Mouse (Mus musculus) forebrain, embryonic 14.5 days (tissue): ENCODE measurements around the gene Pop7. TPM values are rescaled to one million over a fixed set of nuclear protein-coding genes. Genes with fewer than 3 reads are reported as not detected.
A peak's percentile ranks its signal among the peaks of the same experiment; 100 is the strongest.

Experiments
- ATAC-seq: fragments of 200-750 bp; cut with Nextera tagmentation; 2 replicates; pipeline ENCODE4 v1.8.0; 2017; ENCODE audit warnings: mild to moderate bottlenecking, moderate library complexity
- DNase-seq: peaks from one replicate; pipeline ENCODE4 v3.0.0-alpha.2; 2015; ENCODE audit warnings: low spot score
- H3K27ac ChIP-seq: fragments of 300-500 bp; sonication (generic); 2 replicates; pipeline ENCODE4 v1.5.1; 2014; ENCODE audit warnings: low read depth, mild to moderate bottlenecking, control low read depth, low read length, moderate library complexity
- H3K27me3 ChIP-seq: fragments of 300-500 bp; sonication (generic); replicated peaks from 2 replicates; pipeline ENCODE4 v1.6.1; 2014; ENCODE audit warnings: low read length, control low read depth, mixed read lengths; ENCODE audit not compliant: control insufficient read depth, insufficient read depth
- H3K36me3 ChIP-seq: fragments of 300-500 bp; sonication (generic); 2 replicates; pipeline ENCODE4 v1.6.1; 2014; ENCODE audit warnings: low read length, control low read depth; ENCODE audit not compliant: control insufficient read depth, insufficient read depth
- H3K4me1 ChIP-seq: fragments of 300-500 bp; sonication (generic); 2 replicates; pipeline ENCODE4 v1.6.1; 2014; ENCODE audit warnings: antibody characterized with exemption, low read length, control low read depth; ENCODE audit not compliant: control insufficient read depth, insufficient read depth
- H3K4me2 ChIP-seq: fragments of 300-500 bp; sonication (generic); 2 replicates; pipeline ENCODE4 v1.6.1; 2014; ENCODE audit warnings: mild to moderate bottlenecking, control low read depth, low read length
- H3K4me3 ChIP-seq: fragments of 300-500 bp; sonication (generic); 2 replicates; pipeline ENCODE4 v1.5.1; 2014; ENCODE audit warnings: low read depth, low read length, control low read depth
- H3K9ac ChIP-seq: fragments of 300-500 bp; sonication (generic); 2 replicates; pipeline ENCODE4 v1.6.1; 2014; ENCODE audit warnings: mild to moderate bottlenecking, low read length, control low read depth, moderate library complexity
- H3K9me3 ChIP-seq: fragments of 300-500 bp; sonication (generic); replicated peaks from 2 replicates; pipeline ENCODE4 v1.6.1; 2016; ENCODE audit warnings: low read length, control low read depth, mixed read lengths; ENCODE audit not compliant: control insufficient read depth
- WGBS: fragments of 180-500 bp; shearing (Covaris S2); extraction: QIAGEN DNeasy Blood & Tissue Kit; methylation state at CpG from one replicate; pipeline ENCODE4 v1.1.7; 2014; 5-methylcytosine and 5-hydroxymethylcytosine counted together
- polyA plus RNA-seq: library from polyadenylated mRNA; unstranded; fragments of >200 nt; fragmentation: Nextera tagmentation; extraction: Ambion mirVana; gene quantifications from 2 replicates; pipeline ENCODE4 v1.2.1, GENCODE M21; 2014

The Pop7 gene
- polyA plus RNA-seq, 1 experiment from 2014 or later = 98.0 TPM

DNA sequence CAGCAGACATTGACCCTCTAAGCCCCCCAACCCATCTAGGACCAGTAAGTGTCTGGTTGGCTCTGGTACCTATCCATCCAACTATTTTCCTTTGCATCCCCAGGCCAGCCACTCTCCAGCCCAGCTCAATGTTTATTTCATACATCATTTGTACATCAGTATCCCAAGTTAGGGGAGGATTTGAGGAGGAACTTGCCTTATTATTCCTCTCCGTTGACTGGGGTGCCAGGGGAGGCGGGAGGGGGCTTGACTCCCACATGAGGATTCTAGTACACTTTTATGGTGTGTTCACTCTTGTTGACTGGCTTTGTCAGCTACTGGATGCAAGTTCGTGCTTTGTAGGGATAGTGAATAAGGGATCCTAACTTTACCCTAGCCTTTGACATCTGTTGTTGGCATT, 9.4 kb upstream of the Pop7 start:
- Histone ChIP-seq H3K4me2 (peak overlapping the region; percentile 89), H3K36me3 (peaks cover 11% of the 10 kb centered on the region; the same call in 1 of the 2 replicates), H3K9me3 (no peaks in the 10 kb centered on the region), H3K27ac (no peak overlapping the region), H3K4me1 (peaks cover 20% of the 10 kb centered on the region), H3K27me3 (no peaks in the 10 kb centered on the region), H3K9ac (peak overlapping the region; percentile 99), H3K4me3 (peak overlapping the region; percentile 99)
- 52% methylated on average over 3 of the region's 3 CpGs for WGBS
- ATAC-seq = no peak
- no peak for DNase-seq

DNA sequence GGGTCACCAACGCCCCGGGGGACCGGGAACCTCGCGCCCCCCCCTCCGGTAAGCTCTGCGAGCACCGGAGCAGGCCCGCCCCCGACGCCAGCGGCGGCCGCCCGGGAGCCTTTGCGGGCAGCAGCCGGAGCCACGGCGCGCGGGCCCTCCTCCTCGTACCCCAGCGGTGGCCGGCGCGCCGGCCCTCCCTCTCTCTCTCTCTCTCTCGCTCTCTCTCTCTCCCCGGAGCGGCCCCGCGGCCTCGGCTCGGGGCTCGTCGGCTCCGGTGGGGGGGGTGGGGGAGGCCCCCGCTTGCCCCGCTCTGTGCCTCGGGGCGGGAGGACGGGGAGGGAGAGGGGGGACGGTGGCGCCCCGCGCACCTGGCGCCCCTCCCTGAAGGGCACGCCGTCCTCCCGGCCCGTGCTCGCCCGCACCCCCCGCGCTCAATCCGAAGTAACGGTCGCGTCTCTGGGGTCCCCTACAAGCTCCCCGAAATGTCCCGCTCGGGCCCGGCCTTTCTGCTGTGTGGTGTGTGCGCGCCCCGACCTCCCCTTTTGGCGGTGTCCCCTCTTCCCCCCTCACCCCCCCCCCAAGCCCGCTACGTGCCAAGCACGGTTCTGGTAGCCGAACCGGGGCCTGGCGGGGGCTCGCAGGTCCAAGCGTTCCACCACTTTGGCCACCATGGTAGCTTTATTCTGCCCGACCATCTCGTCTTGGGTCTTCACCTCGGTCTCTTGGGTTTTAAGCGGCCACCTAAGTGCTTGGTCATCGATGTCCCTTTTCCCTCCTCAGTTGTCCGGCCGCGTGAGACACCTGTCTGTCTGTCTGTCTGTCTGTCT, 8.5 kb upstream of the Pop7 start:
- WGBS = 2% methylated on average over 45 of the region's 83 CpGs
- H3K4me1 ChIP-seq = peaks cover 20% of the 10 kb centered on the region
- peak overlapping the region; percentile 99 for H3K9ac ChIP-seq
- H3K9me3 ChIP-seq = no peaks in the 10 kb centered on the region
- H3K27me3 ChIP-seq = no peaks in the 10 kb centered on the region
- H3K4me3 ChIP-seq = peak overlapping the region; percentile 99
- H3K36me3 ChIP-seq = peaks cover 11% of the 10 kb centered on the region; the same call in 1 of the 2 replicates
- DNase-seq (no peak), ATAC-seq (peak; percentile 58)
- peak overlapping the region; percentile 88 for H3K27ac ChIP-seq
- peak overlapping the region; percentile 89 for H3K4me2 ChIP-seq

DNA sequence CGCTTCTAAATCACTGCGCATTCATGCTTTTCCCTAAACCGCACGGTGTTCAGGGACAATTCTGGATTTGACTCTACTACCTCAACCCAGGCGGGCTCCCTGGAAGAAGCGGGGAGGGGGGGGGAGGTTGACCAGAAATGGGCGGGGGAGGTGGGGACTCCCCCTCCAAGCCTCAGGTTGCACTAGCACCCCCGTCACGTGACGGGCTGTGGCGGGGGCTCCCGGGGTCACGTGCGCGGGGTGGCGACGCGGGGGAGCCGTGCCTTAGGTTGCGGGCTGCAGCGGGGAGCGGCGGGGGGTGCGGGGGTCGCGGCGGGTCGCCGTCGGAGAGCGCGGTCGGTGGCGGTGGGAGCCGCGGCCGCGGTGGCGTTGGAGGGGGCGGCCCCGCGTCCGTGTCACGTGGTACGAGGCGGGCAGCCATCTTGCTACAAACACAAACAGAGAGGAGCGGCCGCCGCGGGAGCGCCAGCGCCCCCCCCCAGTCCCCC, 7.7 kb upstream of the Pop7 start:
- Histone ChIP-seq H3K4me3 (peak overlapping the region; percentile 99), H3K27me3 (no peaks in the 10 kb centered on the region), H3K9me3 (no peaks in the 10 kb centered on the region), H3K36me3 (peaks cover 11% of the 10 kb centered on the region; the same call in 1 of the 2 replicates), H3K4me2 (peak overlapping the region; percentile 89), H3K4me1 (peaks cover 20% of the 10 kb centered on the region), H3K27ac (peak overlapping the region; percentile 88), H3K9ac (peak overlapping the region; percentile 99)
- 3% methylated on average over 21 of the region's 52 CpGs for WGBS
- peak; percentile 81 for DNase-seq
- peak; percentile 81 for ATAC-seq

DNA sequence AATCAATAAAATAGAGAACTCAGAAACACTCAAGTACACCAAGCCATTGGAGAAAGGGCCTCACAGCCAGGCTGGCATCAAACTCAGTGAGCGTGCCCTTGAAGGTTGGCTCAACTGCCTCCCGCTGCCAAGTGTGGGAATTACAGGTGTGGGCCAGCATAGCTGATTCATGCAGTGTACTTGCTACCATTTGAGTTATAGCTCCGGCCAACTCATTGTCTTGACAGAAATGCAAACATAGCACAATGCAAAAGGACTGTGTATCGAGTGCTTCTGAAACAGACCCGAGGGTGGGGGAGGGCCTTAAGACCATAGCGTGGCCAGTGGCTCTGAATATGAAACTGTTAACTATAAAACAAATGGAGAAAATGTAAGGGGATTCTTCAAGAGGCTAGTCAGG, 1.7 kb upstream of the Pop7 start:
- Histone ChIP-seq H3K36me3 (no peaks in the 10 kb centered on the region), H3K4me1 (peaks cover 10% of the 10 kb centered on the region), H3K9ac (no peak overlapping the region), H3K4me3 (no peak overlapping the region), H3K4me2 (no peak overlapping the region), H3K9me3 (no peaks in the 10 kb centered on the region), H3K27ac (no peak overlapping the region), H3K27me3 (no peaks in the 10 kb centered on the region)
- ATAC-seq (no peak), DNase-seq (no peak)
- 84% methylated on average over 6 of the region's 6 CpGs for WGBS

DNA sequence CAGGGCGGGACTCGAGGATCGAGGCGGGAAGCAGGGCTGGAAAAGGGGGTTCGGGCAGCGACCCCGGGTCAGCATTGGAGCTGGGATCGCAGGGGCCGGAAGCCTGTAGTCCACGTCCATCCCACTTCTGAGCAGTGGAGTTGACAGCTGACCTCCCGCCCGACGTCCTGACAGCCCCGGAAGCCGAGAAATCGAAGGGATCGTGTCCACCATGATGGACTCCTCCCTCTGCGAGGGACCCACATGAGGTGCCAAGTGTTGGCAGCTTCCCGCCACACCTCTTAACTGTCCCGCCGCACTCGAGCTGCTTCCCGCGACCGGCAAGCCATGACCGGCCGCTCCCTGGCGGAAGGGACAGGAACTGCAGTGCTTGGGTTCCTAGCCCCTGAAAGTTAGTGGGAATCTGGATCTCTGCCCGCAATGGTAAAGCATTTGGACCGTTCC, 371 bp upstream of the Pop7 start:
- H3K4me1 ChIP-seq = peaks cover 10% of the 10 kb centered on the region
- H3K27me3 ChIP-seq = no peaks in the 10 kb centered on the region
- WGBS = under 1% methylated on average over 30 of the region's 30 CpGs
- H3K36me3 ChIP-seq = no peaks in the 10 kb centered on the region
- DNase-seq (peak; percentile 94), ATAC-seq (peak; percentile 80)
- no peaks in the 10 kb centered on the region for H3K9me3 ChIP-seq
- H3K9ac ChIP-seq = peak overlapping the region; percentile 80
- peak overlapping the region; percentile 94 for H3K27ac ChIP-seq
- H3K4me2 ChIP-seq = peak overlapping the region; percentile 60
- peak overlapping the region; percentile 62 for H3K4me3 ChIP-seq

DNA sequence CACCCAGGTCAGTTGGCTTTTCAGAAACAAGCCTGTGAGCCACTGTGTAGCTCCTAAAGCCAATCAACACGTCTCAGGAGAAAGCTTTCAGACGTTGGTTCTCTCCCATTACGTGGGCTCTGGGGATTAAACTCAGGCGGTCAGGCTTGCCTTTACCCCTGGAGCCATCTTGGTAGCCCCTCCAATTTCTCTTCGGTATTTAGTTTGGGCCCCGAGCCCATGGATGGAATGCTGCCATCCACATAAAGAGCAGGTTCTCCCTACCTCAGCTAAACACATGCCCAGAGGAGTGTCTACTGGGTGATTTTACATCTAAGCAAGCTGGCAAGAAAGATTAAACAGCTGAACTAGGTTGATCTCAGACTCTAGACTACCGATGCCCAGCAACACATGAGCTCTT, 2.1 kb downstream of the Pop7 start:
- Histone ChIP-seq H3K4me1 (peaks cover 10% of the 10 kb centered on the region), H3K4me3 (no peak overlapping the region), H3K9ac (no peak overlapping the region), H3K4me2 (no peak overlapping the region), H3K36me3 (no peaks in the 10 kb centered on the region), H3K27ac (no peak overlapping the region), H3K27me3 (no peaks in the 10 kb centered on the region), H3K9me3 (no peaks in the 10 kb centered on the region)
- no peak for DNase-seq
- WGBS = 92% methylated on average over 7 of the region's 7 CpGs
- ATAC-seq = no peak

DNA sequence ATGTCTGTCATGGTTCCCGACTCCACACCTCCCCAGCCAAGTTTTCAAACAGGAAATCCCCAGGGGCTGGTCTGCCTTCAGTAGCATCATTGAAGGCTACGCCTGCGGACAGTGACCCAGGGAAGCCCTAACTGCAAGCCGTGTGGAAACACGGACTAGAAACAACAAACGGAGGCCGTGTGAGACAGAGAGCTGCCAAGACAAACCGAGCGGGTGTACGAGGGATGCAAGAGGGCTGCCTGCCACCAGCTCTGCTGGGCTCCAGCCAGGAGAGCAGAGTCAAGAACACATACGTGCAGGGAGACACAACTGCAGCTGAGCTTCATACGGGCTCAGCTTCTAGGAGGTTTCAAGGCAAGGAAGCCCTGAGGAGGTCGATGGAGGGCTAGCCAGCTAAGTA, 8.5 kb downstream of the Pop7 start:
- H3K9ac ChIP-seq = no peak overlapping the region
- peak; percentile 2 for DNase-seq
- no peaks in the 10 kb centered on the region for H3K36me3 ChIP-seq
- H3K9me3 ChIP-seq = no peaks in the 10 kb centered on the region
- H3K4me1 ChIP-seq = no peaks in the 10 kb centered on the region
- H3K4me2 ChIP-seq = no peak overlapping the region
- WGBS = 83% methylated on average over 13 of the region's 13 CpGs
- no peaks in the 10 kb centered on the region for H3K27me3 ChIP-seq
- no peak for ATAC-seq
- no peak overlapping the region for H3K27ac ChIP-seq
- H3K4me3 ChIP-seq = no peak overlapping the region

DNA sequence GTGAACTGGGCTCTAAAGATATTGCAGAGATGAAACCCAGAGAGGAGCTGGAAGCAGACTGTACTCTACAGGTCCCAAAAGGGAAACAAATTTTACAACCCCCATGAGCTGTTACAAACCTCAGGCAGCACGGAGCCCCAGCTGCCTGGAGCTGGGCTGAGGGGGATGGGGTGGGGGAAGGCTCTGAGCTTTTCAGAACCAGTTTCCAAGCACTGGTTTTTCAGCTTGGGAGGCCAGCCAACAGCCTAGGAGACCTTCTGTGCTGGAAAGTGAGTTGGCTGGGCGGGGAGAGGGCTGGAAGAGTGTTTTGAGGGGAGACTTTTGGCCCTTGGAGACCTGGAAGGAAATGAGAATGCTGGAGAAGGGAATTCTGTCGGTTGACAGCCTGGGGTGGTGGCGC, 10.8 kb downstream of the Pop7 start:
- no peak overlapping the region for H3K27ac ChIP-seq
- DNase-seq (no peak), ATAC-seq (no peak)
- no peak overlapping the region for H3K4me2 ChIP-seq
- H3K27me3 ChIP-seq = no peaks in the 10 kb centered on the region
- H3K36me3 ChIP-seq = no peaks in the 10 kb centered on the region
- no peaks in the 10 kb centered on the region for H3K4me1 ChIP-seq
- 61% methylated on average over 4 of the region's 4 CpGs for WGBS
- H3K9ac ChIP-seq = no peak overlapping the region
- no peak overlapping the region for H3K4me3 ChIP-seq
- H3K9me3 ChIP-seq = no peaks in the 10 kb centered on the region

DNA sequence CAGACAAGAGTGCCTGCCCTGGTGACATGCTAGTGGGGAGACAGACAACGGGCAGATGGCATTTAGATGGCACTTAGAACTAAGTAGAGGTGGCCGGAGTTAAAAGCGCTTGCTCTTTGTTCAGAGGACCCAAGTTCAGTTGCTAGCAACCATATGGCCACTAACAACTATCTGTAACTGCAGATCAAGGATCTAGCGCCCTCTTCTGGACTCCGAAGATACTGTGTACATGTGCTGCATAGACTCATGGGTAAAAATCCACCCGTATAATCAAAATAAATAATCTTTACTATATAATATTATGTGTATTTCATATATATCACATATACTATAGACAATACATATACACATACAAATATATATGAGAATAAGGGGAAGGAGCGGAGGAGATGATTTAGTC, 14.7 kb downstream of the Pop7 start:
- no peaks in the 10 kb centered on the region for H3K27me3 ChIP-seq
- no peak for ATAC-seq
- no peak overlapping the region for H3K4me2 ChIP-seq
- WGBS = 91% methylated on average over 7 of the region's 7 CpGs
- H3K4me1 ChIP-seq = no peaks in the 10 kb centered on the region
- H3K36me3 ChIP-seq = no peaks in the 10 kb centered on the region
- H3K9ac ChIP-seq = no peak overlapping the region
- DNase-seq = no peak
- no peaks in the 10 kb centered on the region for H3K9me3 ChIP-seq
- no peak overlapping the region for H3K27ac ChIP-seq
- no peak overlapping the region for H3K4me3 ChIP-seq
